Mouse (Mus musculus) liver, embryonic 14.5 days (tissue): ENCODE data around the gene Slc35b3.

Experiments used
- CTCF ChIP-seq: IDR thresholded peaks from 2 replicates; pipeline ENCODE4 v1.5.1; 2016; ENCODE audit warnings: antibody characterized with exemption, low read depth, control low read depth
- EP300 ChIP-seq: IDR thresholded peaks from 2 replicates; pipeline ENCODE4 v1.6.1; 2016; ENCODE audit warnings: antibody characterized with exemption, low read depth

- TF ChIP-seq EP300 (no peak), CTCF (no peak)
Observed at GRCm38 (mm10) chr13:38929843-38930578, 30.7 kb downstream of the Slc35b3 start.
